Mouse (Mus musculus) CD8-positive naive resting alpha-beta T cell, adult 2 months (primary cell): ENCODE measurements around the gene Shisa9.
"Not testable (repeated sequence)": the region's sequence is repeated elsewhere in the genome, so short reads cannot be mapped to it uniquely, and the experiment has no call there.

Experiments
- DNase-seq, 2 experiments: peaks; one replicate each; pipeline ENCODE4 v3.0.0; 2022; ENCODE audit warnings: low read depth in 2 of 2, low spot score in 2 of 2

Shisa9 gene

GRCm38 (mm10) chr16:11983616-11984270, at the start of gene Shisa9:
Gene Shisa9, plus strand, starts transcription at chr16:11984113.
- DNase-seq, result no peak

- DNase-seq, result peak; percentile 19 to 37
Measured at GRCm38 (mm10) chr16:11940477-11940876, 43.4 kb upstream of the Shisa9 start.

GRCm38 (mm10) chr16:11960691-11961090, 23.2 kb upstream of the Shisa9 start:
- DNase-seq, result no peak

- no peak for DNase-seq
Measured at GRCm38 (mm10) chr16:11966041-11966440, 17.9 kb upstream of the Shisa9 start.

GRCm38 (mm10) chr16:11966810-11967209, 17.1 kb upstream of the Shisa9 start:
- DNase-seq, result not testable (repeated sequence)

GRCm38 (mm10) chr16:11967579-11967978, 16.3 kb upstream of the Shisa9 start:
- DNase-seq, result no peak

- DNase-seq, result no peak
Measured at GRCm38 (mm10) chr16:11973707-11974106, 10.2 kb upstream of the Shisa9 start.

GRCm38 (mm10) chr16:11976737-11977136, 7.2 kb upstream of the Shisa9 start:
- DNase-seq, result no peak

GRCm38 (mm10) chr16:11980764-11981163, 3.1 kb upstream of the Shisa9 start:
- no peak for DNase-seq

GRCm38 (mm10) chr16:11983106-11983615, 752 bp upstream of the Shisa9 start:
- no peak for DNase-seq

- no peak for DNase-seq
Measured at GRCm38 (mm10) chr16:11984271-11984791, 418 bp downstream of the Shisa9 start.

- no peak for DNase-seq
Measured at GRCm38 (mm10) chr16:11987056-11987455, 3.1 kb downstream of the Shisa9 start.

GRCm38 (mm10) chr16:12005177-12005576, 21.3 kb downstream of the Shisa9 start:
- no peak for DNase-seq

GRCm38 (mm10) chr16:12010136-12010535, 26.2 kb downstream of the Shisa9 start:
- no peak for DNase-seq

- no peak for DNase-seq
Measured at GRCm38 (mm10) chr16:12012747-12013146, 28.8 kb downstream of the Shisa9 start.

GRCm38 (mm10) chr16:12014523-12014922, 30.6 kb downstream of the Shisa9 start:
- no peak for DNase-seq

- no peak for DNase-seq
Measured at GRCm38 (mm10) chr16:12017921-12018618, 34.2 kb downstream of the Shisa9 start.

- no peak for DNase-seq
Measured at GRCm38 (mm10) chr16:12020103-12020755, 36.3 kb downstream of the Shisa9 start.

- DNase-seq, result no peak
Measured at GRCm38 (mm10) chr16:12032441-12032840, 48.5 kb downstream of the Shisa9 start.

GRCm38 (mm10) chr16:12034868-12035267, 51.0 kb downstream of the Shisa9 start:
- DNase-seq, result no peak

GRCm38 (mm10) chr16:12035626-12036025, 51.7 kb downstream of the Shisa9 start:
- no peak for DNase-seq

- DNase-seq, result no peak
Measured at GRCm38 (mm10) chr16:12040935-12041334, 57.0 kb downstream of the Shisa9 start.
